Mouse (Mus musculus): ENCODE results near the gene Tnpo3. TPM values are rescaled to one million over a fixed set of nuclear protein-coding genes. Genes with fewer than 3 reads are reported as not detected.

The Tnpo3 gene
- total and polyA plus RNA-seq, 3 experiments = 64.9 to 148 (median 139) TPM

DNA sequence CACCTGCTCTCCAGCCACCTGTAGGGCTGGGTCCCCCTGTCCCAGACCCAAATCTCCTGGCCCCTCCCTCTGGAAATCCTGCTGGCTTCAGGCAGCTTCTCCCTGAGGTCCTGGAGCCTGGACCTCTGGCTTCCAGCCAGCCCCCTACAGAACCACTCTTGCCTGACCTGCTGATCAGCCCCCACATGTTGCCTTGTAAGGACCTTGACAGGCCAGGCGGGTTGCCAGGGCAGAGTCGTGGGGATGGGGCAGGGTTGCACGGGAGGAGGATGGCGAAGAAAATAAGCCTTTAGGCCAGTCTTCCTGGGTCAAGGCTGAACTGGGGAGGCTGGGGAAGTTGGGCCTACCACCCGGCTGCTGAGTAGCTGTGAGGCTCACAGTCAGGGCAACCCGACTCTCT is 74.4 kb downstream of the Tnpo3 start:
- Histone ChIP-seq H3K4me1 (ENCODE audit: control insufficient read depth in 1 of 2, insufficient read depth in 2 of 2, low read length in 2 of 2) (no peaks in the 10 kb centered on the region), H3K27me3 (ENCODE audit: control insufficient read depth in 1 of 2, insufficient read depth in 2 of 2, low read length in 2 of 2) (no peaks in the 10 kb centered on the region), H3K4me3 (ENCODE audit: control insufficient read depth in 1 of 2, insufficient read depth in 1 of 2, low read depth in 2 of 2, low read length in 2 of 2) (no peak overlapping the region), H3K79me2 (ENCODE audit: control insufficient read depth, insufficient read depth, low read length, poor library complexity) (no peaks in the 10 kb centered on the region), H3K9me3 (replicated peaks; ENCODE audit: insufficient read depth, low read length) (no peaks in the 10 kb centered on the region), H3K27ac (ENCODE audit: control insufficient read depth, low read depth, low read length) (no peak overlapping the region), H3K36me3 (ENCODE audit: control insufficient read depth in 1 of 2, insufficient read depth in 2 of 2, low read length in 2 of 2) (peaks cover 0 to 7% of the 10 kb centered on the region in 2 experiments; a peak in 2 of 4 replicates), H3K9ac (ENCODE audit: control insufficient read depth, low read depth, low read length, poor library complexity, severe bottlenecking) (no peak overlapping the region)
- no peak for DNase-seq (ENCODE audit: low read depth, low spot score)
- no peak for TF ChIP-seq MXI1 (IDR thresholded peaks at IDR 0.05; ENCODE audit: low read depth, low read length)
- TF ChIP-seq MEF2A (IDR thresholded peaks at IDR 0.05; ENCODE audit: extremely low read depth, insufficient replicate concordance, low read depth, low read length, poor library complexity, severe bottlenecking) = no peak
- no peak for TF ChIP-seq TAL1 (IDR thresholded peaks at IDR 0.05; ENCODE audit: low read length)
- no peak for TF ChIP-seq ZMIZ1 (IDR thresholded peaks at IDR 0.05; ENCODE audit: low read depth, low read length)
- no peak for TF ChIP-seq TCF12 (IDR thresholded peaks at IDR 0.05; ENCODE audit: low read depth, low read length)
- no peak for TF ChIP-seq GABPA (IDR thresholded peaks at IDR 0.05; ENCODE audit: low read depth, low read length)
- no peak for TF ChIP-seq RAD21 (IDR thresholded peaks at IDR 0.05; ENCODE audit: low read depth, low read length)
- no peak for TF ChIP-seq ZKSCAN1 (IDR thresholded peaks at IDR 0.05; ENCODE audit: low read depth, low read length)

DNA sequence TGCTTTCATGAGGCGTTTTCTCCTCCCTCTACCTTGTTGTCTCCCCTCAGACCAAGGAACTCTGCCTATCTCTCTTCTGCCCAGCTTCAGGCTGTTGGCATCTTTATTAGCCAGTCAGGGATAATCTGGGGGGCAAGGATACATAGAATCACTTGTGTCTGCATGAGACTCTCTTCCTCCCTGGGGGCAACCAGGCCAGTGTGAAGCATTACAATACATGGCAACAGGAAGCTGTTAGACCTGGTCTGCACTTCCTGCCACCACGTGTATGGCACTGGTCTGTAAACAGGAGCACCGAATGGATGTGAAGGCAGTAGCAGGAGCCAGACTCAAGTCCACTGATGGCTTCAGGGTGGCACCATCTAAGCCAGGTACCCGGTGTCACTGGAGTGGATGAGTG is 79.6 kb downstream of the Tnpo3 start:
- TF ChIP-seq MXI1 (IDR thresholded peaks at IDR 0.05; ENCODE audit: low read depth, low read length) (no peak), BHLHE40 (IDR thresholded peaks at IDR 0.05; ENCODE audit: borderline replicate concordance, low read depth, low read length) (no peak), POLR2A (IDR thresholded peaks at IDR 0.05; ENCODE audit: control insufficient read depth in 1 of 2, insufficient read depth in 1 of 2, low read depth in 1 of 2, low read length in 2 of 2, poor library complexity in 1 of 2) (no peak), ETS1 (IDR thresholded peaks at IDR 0.05; ENCODE audit: low read depth, low read length) (no peak), GABPA (IDR thresholded peaks at IDR 0.05; ENCODE audit: low read depth, low read length) (no peak), POLR2AphosphoS5 (IDR thresholded peaks at IDR 0.05; ENCODE audit: borderline replicate concordance, low read depth, low read length) (no peak), MYB (IDR thresholded peaks at IDR 0.05; ENCODE audit: low read depth, low read length) (no peak), NRF1 (IDR thresholded peaks at IDR 0.05; ENCODE audit: insufficient read depth, low read depth, low read length, poor library complexity, severe bottlenecking) (no peak), MAX (IDR thresholded peaks at IDR 0.05; ENCODE audit: low read length) (no peak), UBTF (IDR thresholded peaks at IDR 0.05; ENCODE audit: borderline replicate concordance, insufficient read depth, low read depth, low read length) (no peak), ZC3H11A (IDR thresholded peaks at IDR 0.05; ENCODE audit: low read depth, low read length) (no peak), JUND (IDR thresholded peaks at IDR 0.05; ENCODE audit: low read depth, low read length) (no peak), CHD1 (IDR thresholded peaks at IDR 0.05; ENCODE audit: low read depth, low read length) (no peak), E2F4 (IDR thresholded peaks at IDR 0.05; ENCODE audit: borderline replicate concordance, low read depth, low read length) (no peak), HCFC1 (IDR thresholded peaks at IDR 0.05; ENCODE audit: low read depth, low read length) (no peak)
- Histone ChIP-seq H3K36me3 (ENCODE audit: control insufficient read depth in 1 of 2, insufficient read depth in 2 of 2, low read length in 2 of 2) (peaks cover 0 to 11% of the 10 kb centered on the region in 2 experiments; a peak in 2 of 4 replicates), H3K9me3 (replicated peaks; ENCODE audit: insufficient read depth, low read length) (no peaks in the 10 kb centered on the region), H3K79me2 (ENCODE audit: control insufficient read depth, insufficient read depth, low read length, poor library complexity) (no peaks in the 10 kb centered on the region; the same call in 1 of the 2 replicates), H3K4me3 (ENCODE audit: control insufficient read depth in 1 of 2, insufficient read depth in 1 of 2, low read depth in 2 of 2, low read length in 2 of 2) (no peak overlapping the region), H3K9ac (ENCODE audit: control insufficient read depth, low read depth, low read length, poor library complexity, severe bottlenecking) (no peak overlapping the region), H3K27me3 (ENCODE audit: control insufficient read depth in 1 of 2, insufficient read depth in 2 of 2, low read length in 2 of 2) (peaks cover 0 to 3% of the 10 kb centered on the region in 2 experiments; a peak in 2 of 4 replicates), H3K4me1 (ENCODE audit: control insufficient read depth in 1 of 2, insufficient read depth in 2 of 2, low read length in 2 of 2) (peaks cover 4 to 16% of the 10 kb centered on the region in 2 experiments), H3K27ac (ENCODE audit: control insufficient read depth, low read depth, low read length) (no peak overlapping the region)
- DNase-seq (ENCODE audit: low read depth, low spot score) = no peak

All from MEL (cell line).